Mouse (Mus musculus) midbrain, embryonic 10.5 days (tissue): Measurements from ENCODE around the gene B3gnt2. TPM values are rescaled to one million over a fixed set of nuclear protein-coding genes. Genes with fewer than 3 reads are reported as not detected.

ENCODE experiments used
- DNase-seq: peaks from one replicate; pipeline ENCODE4 v3.0.0-alpha.2; 2017; ENCODE audit warnings: low spot score
- H3K27ac ChIP-seq: fragments of 300-500 bp; sonication (generic); replicated peaks from 2 replicates; pipeline ENCODE4 v1.5.1; 2016; ENCODE audit warnings: mild to moderate bottlenecking
- H3K27me3 ChIP-seq: fragments of 300-500 bp; sonication (generic); 2 replicates; pipeline ENCODE4 v1.6.1; 2016; ENCODE audit warnings: low read depth, mild to moderate bottlenecking; ENCODE audit not compliant: poor library complexity, severe bottlenecking
- H3K36me3 ChIP-seq: fragments of 300-500 bp; sonication (generic); 2 replicates; pipeline ENCODE4 v1.6.1; 2016; ENCODE audit warnings: mild to moderate bottlenecking, moderate library complexity
- H3K4me1 ChIP-seq: fragments of 300-500 bp; sonication (generic); 2 replicates; pipeline ENCODE4 v1.6.1; 2016
- H3K4me3 ChIP-seq: fragments of 300-500 bp; sonication (generic); 2 replicates; pipeline ENCODE4 v1.5.1; 2016; ENCODE audit warnings: mild to moderate bottlenecking, moderate library complexity
- H3K9me3 ChIP-seq: fragments of 300-500 bp; sonication (generic); replicated peaks from 2 replicates; pipeline ENCODE4 v1.6.1; 2016; ENCODE audit warnings: mild to moderate bottlenecking
- WGBS: fragments of 180-500 bp; shearing (Covaris S2); methylation state at CpG from one replicate; pipeline ENCODE4 v1.1.7; 2016; 5-methylcytosine and 5-hydroxymethylcytosine counted together
- polyA plus RNA-seq: library from polyadenylated mRNA; unstranded; fragments of >200 nt; fragmentation: Nextera tagmentation; extraction: Ambion mirVana; gene quantifications from 2 replicates; pipeline ENCODE4 v1.2.1, GENCODE M21; 2016

The B3gnt2 gene
- polyA plus RNA-seq, 1 experiment from 2014 or later, result 2.7 TPM

GRCm38 (mm10) chr11:22883676-22884075 is 22.9 kb upstream of the B3gnt2 start:
- H3K36me3 ChIP-seq, result no peaks in the 10 kb centered on the region
- 81% methylated on average over 2 of the region's 2 CpGs for WGBS

GRCm38 (mm10) chr11:22882926-22883325 is 22.2 kb upstream of the B3gnt2 start:
- Histone ChIP-seq H3K4me3 (no peak overlapping the region), H3K4me1 (peaks cover 2% of the 10 kb centered on the region; the same call in 1 of the 2 replicates), H3K27me3 (peaks cover 8% of the 10 kb centered on the region; the same call in 1 of the 2 replicates), H3K27ac (no peak overlapping the region), H3K9me3 (no peaks in the 10 kb centered on the region), H3K36me3 (no peaks in the 10 kb centered on the region)
- no peak for DNase-seq

More at GRCm38 (mm10) chr11:22883676-22884075, 22.9 kb upstream of the B3gnt2 start:
- Histone ChIP-seq H3K27ac (no peak overlapping the region), H3K4me1 (peaks cover 8% of the 10 kb centered on the region), H3K27me3 (peaks cover 8% of the 10 kb centered on the region; the same call in 1 of the 2 replicates), H3K4me3 (no peak overlapping the region), H3K9me3 (no peaks in the 10 kb centered on the region)
- DNase-seq, result no peak

GRCm38 (mm10) chr11:22880383-22881172 is 19.8 kb upstream of the B3gnt2 start:
- H3K9me3 ChIP-seq, result no peaks in the 10 kb centered on the region
- H3K27me3 ChIP-seq, result peaks cover 8% of the 10 kb centered on the region; the same call in 1 of the 2 replicates
- H3K4me3 ChIP-seq, result no peak overlapping the region
- 67% methylated on average over 3 of the region's 3 CpGs for WGBS
- H3K27ac ChIP-seq, result no peak overlapping the region
- peaks cover 2% of the 10 kb centered on the region; the same call in 1 of the 2 replicates for H3K4me1 ChIP-seq
- no peak for DNase-seq
- no peaks in the 10 kb centered on the region for H3K36me3 ChIP-seq

GRCm38 (mm10) chr11:22879645-22880044 is 18.9 kb upstream of the B3gnt2 start:
- Histone ChIP-seq H3K4me3 (no peak overlapping the region), H3K36me3 (no peaks in the 10 kb centered on the region), H3K4me1 (peaks cover 2% of the 10 kb centered on the region; the same call in 1 of the 2 replicates), H3K9me3 (no peaks in the 10 kb centered on the region), H3K27me3 (peaks cover 8% of the 10 kb centered on the region; the same call in 1 of the 2 replicates), H3K27ac (no peak overlapping the region)
- DNase-seq, result no peak
- 86% methylated on average over 4 of the region's 4 CpGs for WGBS

- no peak for DNase-seq
- H3K36me3 ChIP-seq, result no peaks in the 10 kb centered on the region
- no peaks in the 10 kb centered on the region for H3K9me3 ChIP-seq
- H3K27ac ChIP-seq, result no peak overlapping the region
- H3K4me1 ChIP-seq, result no peaks in the 10 kb centered on the region
- 86% methylated on average over 3 of the region's 3 CpGs for WGBS
- H3K27me3 ChIP-seq, result peaks cover 8% of the 10 kb centered on the region; the same call in 1 of the 2 replicates
- H3K4me3 ChIP-seq, result no peak overlapping the region
Measured at GRCm38 (mm10) chr11:22876680-22877330, 16.0 kb upstream of the B3gnt2 start.

GRCm38 (mm10) chr11:22875279-22875678 is 14.5 kb upstream of the B3gnt2 start:
- H3K9me3 ChIP-seq, result no peaks in the 10 kb centered on the region
- peaks cover 8% of the 10 kb centered on the region; the same call in 1 of the 2 replicates for H3K27me3 ChIP-seq
- WGBS, result 81% methylated on average over 4 of the region's 4 CpGs
- no peaks in the 10 kb centered on the region for H3K36me3 ChIP-seq
- no peaks in the 10 kb centered on the region for H3K4me1 ChIP-seq
- no peak overlapping the region for H3K4me3 ChIP-seq
- H3K27ac ChIP-seq, result no peak overlapping the region
- DNase-seq, result no peak

- Histone ChIP-seq H3K27me3 (peaks cover 4% of the 10 kb centered on the region; the same call in 1 of the 2 replicates), H3K36me3 (no peaks in the 10 kb centered on the region), H3K4me3 (no peak overlapping the region), H3K27ac (no peak overlapping the region), H3K9me3 (no peaks in the 10 kb centered on the region), H3K4me1 (no peaks in the 10 kb centered on the region)
- DNase-seq, result no peak
- WGBS, result 64% methylated on average over 6 of the region's 6 CpGs
Measured at GRCm38 (mm10) chr11:22874747-22875146, 14.0 kb upstream of the B3gnt2 start.

- WGBS, result 64% methylated on average over 4 of the region's 4 CpGs
- H3K9me3 ChIP-seq, result no peaks in the 10 kb centered on the region
- no peaks in the 10 kb centered on the region for H3K4me1 ChIP-seq
- no peaks in the 10 kb centered on the region for H3K27me3 ChIP-seq
- DNase-seq, result no peak
- no peak overlapping the region for H3K27ac ChIP-seq
- H3K36me3 ChIP-seq, result no peaks in the 10 kb centered on the region
- H3K4me3 ChIP-seq, result no peak overlapping the region
Measured at GRCm38 (mm10) chr11:22873383-22873782, 12.6 kb upstream of the B3gnt2 start.

GRCm38 (mm10) chr11:22872307-22872680 is 11.5 kb upstream of the B3gnt2 start:
- H3K4me3 ChIP-seq, result no peak overlapping the region
- WGBS, result 66% methylated on average over 4 of the region's 4 CpGs
- no peaks in the 10 kb centered on the region for H3K27me3 ChIP-seq
- H3K9me3 ChIP-seq, result no peaks in the 10 kb centered on the region
- H3K27ac ChIP-seq, result no peak overlapping the region
- H3K36me3 ChIP-seq, result no peaks in the 10 kb centered on the region
- no peak for DNase-seq
- no peaks in the 10 kb centered on the region for H3K4me1 ChIP-seq

- Histone ChIP-seq H3K27ac (no peak overlapping the region), H3K4me1 (no peaks in the 10 kb centered on the region), H3K4me3 (no peak overlapping the region), H3K9me3 (no peaks in the 10 kb centered on the region), H3K36me3 (no peaks in the 10 kb centered on the region), H3K27me3 (no peaks in the 10 kb centered on the region)
- WGBS, result 77% methylated on average over 7 of the region's 7 CpGs
- DNase-seq, result no peak
Measured at GRCm38 (mm10) chr11:22871628-22872306, 11.0 kb upstream of the B3gnt2 start.

- DNase-seq, result no peak
- H3K4me1 ChIP-seq, result no peaks in the 10 kb centered on the region
- no peak overlapping the region for H3K27ac ChIP-seq
- no peaks in the 10 kb centered on the region for H3K9me3 ChIP-seq
- WGBS, result 89% methylated on average over 8 of the region's 8 CpGs
- H3K27me3 ChIP-seq, result peaks cover 14% of the 10 kb centered on the region
- no peak overlapping the region for H3K4me3 ChIP-seq
- no peaks in the 10 kb centered on the region for H3K36me3 ChIP-seq
Measured at GRCm38 (mm10) chr11:22868582-22868981, 7.8 kb upstream of the B3gnt2 start.

GRCm38 (mm10) chr11:22867691-22868090 is 6.9 kb upstream of the B3gnt2 start:
- DNase-seq, result no peak
- no peak overlapping the region for H3K27ac ChIP-seq
- H3K9me3 ChIP-seq, result no peaks in the 10 kb centered on the region
- H3K4me3 ChIP-seq, result no peak overlapping the region
- WGBS, result 90% methylated on average over 5 of the region's 5 CpGs
- H3K36me3 ChIP-seq, result no peaks in the 10 kb centered on the region
- H3K27me3 ChIP-seq, result peaks cover 20% of the 10 kb centered on the region
- no peaks in the 10 kb centered on the region for H3K4me1 ChIP-seq
